Mouse (Mus musculus) layer of hippocampus, adult 6 months (tissue): ENCODE results near the gene Baz2b. TPM values are rescaled to one million over a fixed set of nuclear protein-coding genes. Genes with fewer than 3 reads are reported as not detected.

ENCODE experiments used
- long read RNA-seq, 2 experiments: library from polyadenylated mRNA; unstranded; transcript quantifications; one replicate each; pipeline ENCODE4 v2.0.0; 2019 to 2020
- polyA plus RNA-seq: library from polyadenylated mRNA; unstranded; fragments of <200 nt; fragmentation: Nextera tagmentation; gene quantifications from 2 replicates; pipeline ENCODE4 v1.2.3, GENCODE M21; 2021

Baz2b gene
- 20.3 and 21.0 TPM in 2 replicates for polyA plus RNA-seq
- long read RNA-seq, experiment 1, partial matches to known transcripts: 14 of 30 reads
- long read RNA-seq, experiment 1, other reads (novel, unspliced or antisense): 14 of 30 reads
- long read RNA-seq, experiment 2, partial matches to known transcripts: 44 of 82 reads
- long read RNA-seq, experiment 2, other reads (novel, unspliced or antisense): 38 of 82 reads

GRCm38 (mm10) chr2:60209703-60210651 lies at the start of gene Baz2b, which contains the start of gene March7:
Gene Baz2b (minus strand): TSS chr2:60209839.
Gene March7 (plus strand): TSS chr2:60209887.

GRCm38 (mm10) chr2:59881831-59882741 lies 327.6 kb downstream of the Baz2b start, which contains the start of gene Wdsub1:
Gene Wdsub1 (minus strand): TSS chr2:59882591.

Other genes with a start within 250 kb of the Baz2b start
- gene March7, start within 50 bp of the Baz2b start, polyA plus RNA-seq: 34.9 and 43.5 TPM in 2 replicates
- 62.4 and 63.2 TPM in 2 replicates for gene Cd302, start 74.6 kb upstream of the Baz2b start, polyA plus RNA-seq
- gene Ly75, start 173.5 kb upstream of the Baz2b start, polyA plus RNA-seq: 0.20 and 0.36 TPM in 2 replicates